Mouse (Mus musculus) testis, adult 2 months (tissue): ENCODE measurements around the gene Mrpl51. TPM values are rescaled to one million over a fixed set of nuclear protein-coding genes. Genes with fewer than 3 reads are reported as not detected.

Experiments used
- H3K27ac ChIP-seq: fragments of 200-500 bp; 2 replicates; pipeline ENCODE4 v1.5.1; 2012; ENCODE audit warnings: low read depth, low read length; ENCODE audit not compliant: control insufficient read depth, insufficient read depth
- H3K27me3 ChIP-seq: fragments of 200-500 bp; 2 replicates; pipeline ENCODE4 v1.6.1; 2012; ENCODE audit warnings: mild to moderate bottlenecking, low read length, moderate library complexity; ENCODE audit not compliant: control insufficient read depth, insufficient read depth
- H3K36me3 ChIP-seq: fragments of 200-500 bp; 2 replicates; pipeline ENCODE4 v1.6.1; 2012; ENCODE audit warnings: mild to moderate bottlenecking, low read length; ENCODE audit not compliant: control insufficient read depth, insufficient read depth
- H3K4me1 ChIP-seq: fragments of 200-500 bp; 2 replicates; pipeline ENCODE4 v1.6.1; 2012; ENCODE audit warnings: low read length; ENCODE audit not compliant: control insufficient read depth, insufficient read depth
- H3K4me3 ChIP-seq: fragments of 200-500 bp; 2 replicates; pipeline ENCODE4 v1.5.1; 2012; ENCODE audit warnings: low read depth, mild to moderate bottlenecking, low read length, moderate library complexity, mixed read lengths; ENCODE audit not compliant: control insufficient read depth
- CTCF ChIP-seq: fragments of 200-500 bp; IDR thresholded peaks from 2 replicates; pipeline ENCODE4 v1.5.1; 2012; ENCODE audit warnings: low read depth, mild to moderate bottlenecking, inconsistent platforms, low read length, moderate library complexity; ENCODE audit not compliant: control insufficient read depth, insufficient read depth, insufficient replicate concordance
- POLR2A ChIP-seq: fragments of 200-500 bp; IDR thresholded peaks from 2 replicates; pipeline ENCODE4 v1.6.1; 2012; ENCODE audit warnings: low read depth, mild to moderate bottlenecking, inconsistent platforms, low read length, moderate library complexity; ENCODE audit not compliant: control insufficient read depth
- polyA plus RNA-seq: library from polyadenylated mRNA; depleted of rRNA; stranded (reverse); fragments of >200 nt; gene quantifications from 2 replicates; pipeline ENCODE4 v1.2.3, GENCODE M21; 2012

Gene Mrpl51
- polyA plus RNA-seq, 1 experiment: 171 TPM

GRCm38 (mm10) chr6:125195541-125196075 lies 4.0 kb downstream of the Mrpl51 start:
- Histone ChIP-seq H3K36me3 (no peaks in the 10 kb centered on the region), H3K4me3 (no peak overlapping the region), H3K27ac (peak overlapping the region; percentile 49), H3K4me1 (no peaks in the 10 kb centered on the region), H3K27me3 (no peaks in the 10 kb centered on the region)
- TF ChIP-seq CTCF: no peak
- TF ChIP-seq POLR2A: no peak

- Histone ChIP-seq H3K27ac (peak overlapping the region; percentile 16; the same call in 1 of the 2 replicates), H3K4me3 (no peak overlapping the region), H3K27me3 (no peaks in the 10 kb centered on the region), H3K36me3 (no peaks in the 10 kb centered on the region), H3K4me1 (no peaks in the 10 kb centered on the region)
- TF ChIP-seq CTCF (no peak), POLR2A (no peak)
These were observed 4.7 kb downstream of the Mrpl51 start for GRCm38 (mm10) chr6:125196301-125196700.

GRCm38 (mm10) chr6:125197166-125197565 lies 5.6 kb downstream of the Mrpl51 start:
- H3K27ac ChIP-seq: no peak overlapping the region
- H3K4me1 ChIP-seq: no peaks in the 10 kb centered on the region
- H3K36me3 ChIP-seq: no peaks in the 10 kb centered on the region
- H3K27me3 ChIP-seq: no peaks in the 10 kb centered on the region
- no peak for TF ChIP-seq POLR2A
- no peak for TF ChIP-seq CTCF
- no peak overlapping the region for H3K4me3 ChIP-seq

- Histone ChIP-seq H3K4me1 (peaks cover 2% of the 10 kb centered on the region; the same call in 1 of the 2 replicates), H3K4me3 (no peak overlapping the region), H3K27ac (no peak overlapping the region), H3K27me3 (no peaks in the 10 kb centered on the region), H3K36me3 (no peaks in the 10 kb centered on the region)
- no peak for TF ChIP-seq POLR2A
- no peak for TF ChIP-seq CTCF
These were observed 18.8 kb downstream of the Mrpl51 start for GRCm38 (mm10) chr6:125210436-125210835.

GRCm38 (mm10) chr6:125212621-125213020 lies 21.0 kb downstream of the Mrpl51 start:
- Histone ChIP-seq H3K4me1 (peaks cover 7% of the 10 kb centered on the region), H3K36me3 (no peaks in the 10 kb centered on the region), H3K27me3 (no peaks in the 10 kb centered on the region), H3K4me3 (no peak overlapping the region), H3K27ac (no peak overlapping the region)
- TF ChIP-seq POLR2A: no peak
- TF ChIP-seq CTCF: no peak

- Histone ChIP-seq H3K36me3 (no peaks in the 10 kb centered on the region), H3K4me1 (peaks cover 7% of the 10 kb centered on the region), H3K27ac (no peak overlapping the region), H3K4me3 (no peak overlapping the region), H3K27me3 (no peaks in the 10 kb centered on the region)
- no peak for TF ChIP-seq POLR2A
- TF ChIP-seq CTCF: no peak
These were observed 21.5 kb downstream of the Mrpl51 start for GRCm38 (mm10) chr6:125213129-125213528.

- no peaks in the 10 kb centered on the region for H3K36me3 ChIP-seq
- H3K4me3 ChIP-seq: no peak overlapping the region
- H3K27me3 ChIP-seq: no peaks in the 10 kb centered on the region
- peaks cover 7% of the 10 kb centered on the region for H3K4me1 ChIP-seq
- no peak for TF ChIP-seq POLR2A
- no peak for TF ChIP-seq CTCF
- H3K27ac ChIP-seq: no peak overlapping the region
These were observed 22.1 kb downstream of the Mrpl51 start for GRCm38 (mm10) chr6:125213715-125214114.
